Mouse (Mus musculus) small intestine, adult 2 months (tissue): ENCODE data around the gene Gm20388.

Source experiments
- CTCF ChIP-seq: fragments of 200-500 bp; IDR thresholded peaks from 2 replicates; pipeline ENCODE4 v1.5.1; 2012; ENCODE audit warnings: low read depth, mild to moderate bottlenecking, control low read depth, inconsistent platforms, low read length, moderate library complexity, mixed read lengths; ENCODE audit not compliant: insufficient replicate concordance, insufficient read length; ENCODE audit errors: extremely low read depth
- POLR2A ChIP-seq: fragments of 200-500 bp; IDR thresholded peaks from 2 replicates; pipeline ENCODE4 v1.6.1; 2012; ENCODE audit warnings: low read depth, mild to moderate bottlenecking, control low read depth, inconsistent platforms, low read length, moderate library complexity

DNA sequence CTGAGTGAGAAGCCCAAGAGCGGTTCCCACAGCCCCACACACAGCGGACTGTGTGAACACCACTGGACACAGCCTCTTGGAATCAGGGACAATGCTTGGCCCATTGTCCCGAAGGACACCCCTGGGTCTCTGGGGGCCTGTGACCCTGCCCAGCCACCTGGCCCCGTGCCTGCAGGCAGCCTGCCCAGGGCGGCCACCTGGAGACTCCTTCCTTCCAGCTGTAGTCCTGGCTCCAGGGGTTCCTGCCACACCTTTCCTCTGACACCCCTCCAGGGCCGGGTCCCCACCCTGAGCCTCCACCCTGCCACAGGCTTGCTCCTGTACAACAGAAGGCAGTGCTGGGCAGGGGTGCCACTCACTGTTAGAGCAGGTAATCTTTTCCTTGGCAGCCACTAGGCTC lies 277.9 kb downstream of the Gm20388 start:
- no peak for TF ChIP-seq CTCF
- no peak for TF ChIP-seq POLR2A
